Mouse (Mus musculus) cerebellum, adult 9-11 months (tissue): ENCODE data around the gene Bckdha.

Source experiments
- DNase-seq: peaks from one replicate; pipeline ENCODE4 v3.0.0; 2022

The Bckdha gene

GRCm38 (mm10) chr7:25658657-25659472, at the start of gene Bckdha, which contains the start of gene Exosc5:
TSS of gene Bckdha (minus strand) at chr7:25658981.
TSS of gene Exosc5 (plus strand) at chr7:25659164.
- DNase-seq: peak; percentile 100

GRCm38 (mm10) chr7:25707581-25708292, 49.0 kb upstream of the Bckdha start:
- no peak for DNase-seq

DNA sequence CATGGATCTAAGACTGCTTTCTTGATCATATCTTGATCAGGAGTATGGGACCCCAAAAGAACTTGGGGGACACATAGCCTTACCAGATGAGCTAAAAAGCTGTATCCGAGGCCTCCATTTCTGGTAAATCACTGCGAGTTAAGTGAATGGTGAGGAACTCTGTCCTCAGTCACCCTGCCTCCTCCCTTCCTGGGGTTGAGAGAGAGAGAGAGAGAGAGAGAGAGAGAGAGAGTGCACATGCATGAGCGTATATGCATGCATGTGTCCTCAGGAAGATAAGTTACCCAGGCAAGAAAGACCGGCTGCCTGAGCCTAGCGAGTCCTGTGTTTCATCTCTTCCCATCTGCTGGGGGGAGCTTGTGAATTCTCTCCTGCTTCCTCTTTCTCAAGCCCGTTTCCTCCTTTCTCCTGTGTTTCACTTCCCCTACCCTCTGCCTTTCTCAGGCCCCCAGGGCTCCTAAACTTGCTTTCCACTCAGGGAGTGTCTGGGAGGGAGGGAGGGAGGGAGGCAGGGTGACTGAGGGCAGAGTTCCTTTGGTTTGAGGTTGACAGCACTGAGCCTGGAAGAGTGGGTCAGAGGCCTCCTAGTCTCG, 47.9 kb upstream of the Bckdha start:
- DNase-seq: no peak

DNA sequence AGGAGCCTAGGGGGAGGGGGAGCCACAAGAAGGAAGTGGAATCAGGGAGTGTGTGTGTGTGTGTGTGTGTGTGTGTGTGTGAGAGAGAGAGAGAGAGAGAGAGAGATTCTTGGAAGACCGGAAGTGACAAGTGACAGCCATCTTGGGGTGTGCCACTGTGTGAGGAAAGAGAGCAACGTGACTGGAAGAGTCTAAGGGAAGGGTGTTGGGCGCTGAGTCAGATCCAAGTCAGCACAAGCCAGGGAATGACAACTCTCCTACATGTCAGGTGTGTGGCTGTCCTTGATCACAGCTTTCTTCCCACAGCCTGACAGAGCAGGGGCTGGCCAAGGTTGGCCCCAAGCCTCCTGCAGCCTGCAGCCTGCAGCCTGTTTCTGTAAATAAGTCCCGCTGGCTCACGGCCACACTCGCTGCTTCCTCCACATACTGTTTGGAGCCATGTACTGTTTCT, 47.0 kb upstream of the Bckdha start:
- no peak for DNase-seq

DNA sequence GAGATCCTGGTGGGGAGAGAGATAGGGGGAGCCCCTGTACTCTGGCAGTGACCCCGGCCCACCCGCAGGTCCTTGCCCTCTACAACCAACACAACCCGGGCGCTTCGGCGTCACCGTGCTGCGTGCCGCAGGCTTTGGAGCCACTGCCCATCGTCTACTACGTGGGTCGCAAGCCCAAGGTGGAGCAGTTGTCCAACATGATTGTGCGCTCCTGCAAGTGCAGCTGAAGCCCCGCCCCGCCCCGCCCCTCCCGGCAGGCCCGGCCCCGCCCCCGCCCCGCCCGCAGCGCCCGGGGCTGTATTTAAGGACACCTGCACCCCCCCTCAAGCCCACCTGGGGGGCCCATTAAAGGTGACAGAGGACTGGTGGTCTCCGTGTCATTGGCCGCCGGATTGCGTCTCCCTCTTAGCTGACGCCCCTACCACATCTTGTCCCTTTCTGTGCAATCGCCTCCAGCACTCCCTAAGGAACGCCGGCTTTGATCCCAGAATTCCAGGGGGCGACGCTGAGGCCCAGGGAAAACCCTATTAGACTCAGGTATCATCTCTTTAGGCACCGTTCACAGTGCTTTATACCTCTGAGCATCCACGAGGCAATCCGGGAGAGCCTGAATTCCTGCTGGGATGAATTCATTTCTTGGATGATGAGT, 46.1 kb upstream of the Bckdha start:
- no peak for DNase-seq

GRCm38 (mm10) chr7:25703793-25704494, 45.2 kb upstream of the Bckdha start:
- no peak for DNase-seq

DNA sequence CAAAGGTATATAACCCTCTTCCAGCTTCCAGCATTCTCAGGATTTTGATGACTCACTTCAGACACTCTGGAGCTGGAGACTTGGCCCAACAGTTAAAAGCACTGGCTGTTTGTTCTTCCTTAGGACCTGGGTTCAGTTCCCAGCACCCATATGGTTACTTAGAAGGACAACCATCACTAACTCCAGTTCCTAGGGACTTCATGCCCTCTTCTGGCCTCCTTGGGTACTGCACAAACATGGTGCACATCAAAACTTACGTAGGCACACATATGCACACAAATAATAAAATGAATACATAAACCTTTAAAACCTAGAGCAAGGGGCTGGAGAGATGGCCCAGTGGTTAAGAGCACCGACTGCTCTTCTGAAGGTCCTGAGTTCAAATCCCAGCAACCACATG, 43.6 kb upstream of the Bckdha start:
- DNase-seq: no peak

DNA sequence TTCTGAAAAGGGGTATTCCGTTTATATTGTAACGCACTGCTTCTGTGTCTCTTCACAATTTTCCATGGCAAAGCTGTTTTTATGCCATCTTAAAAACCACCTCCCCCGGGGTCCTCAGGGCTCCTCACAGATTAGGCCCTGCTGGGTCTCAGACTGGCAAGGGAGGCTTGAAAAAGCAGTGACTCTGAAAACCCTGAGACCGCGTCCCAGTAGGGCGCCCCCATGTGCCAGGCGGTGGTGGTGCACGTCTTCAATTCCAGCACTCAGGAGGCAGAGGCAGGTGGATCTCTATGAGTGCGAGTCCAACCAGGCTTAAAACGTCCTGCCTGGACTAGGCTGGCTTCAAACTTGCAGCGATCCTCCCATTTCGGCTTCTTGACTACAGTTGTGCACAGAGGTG, 42.0 kb upstream of the Bckdha start:
- DNase-seq: no peak

- no peak for DNase-seq
These were observed 41.1 kb upstream of the Bckdha start for GRCm38 (mm10) chr7:25699851-25700250.

- no peak for DNase-seq
These were observed 35.3 kb upstream of the Bckdha start for GRCm38 (mm10) chr7:25694104-25694503.

DNA sequence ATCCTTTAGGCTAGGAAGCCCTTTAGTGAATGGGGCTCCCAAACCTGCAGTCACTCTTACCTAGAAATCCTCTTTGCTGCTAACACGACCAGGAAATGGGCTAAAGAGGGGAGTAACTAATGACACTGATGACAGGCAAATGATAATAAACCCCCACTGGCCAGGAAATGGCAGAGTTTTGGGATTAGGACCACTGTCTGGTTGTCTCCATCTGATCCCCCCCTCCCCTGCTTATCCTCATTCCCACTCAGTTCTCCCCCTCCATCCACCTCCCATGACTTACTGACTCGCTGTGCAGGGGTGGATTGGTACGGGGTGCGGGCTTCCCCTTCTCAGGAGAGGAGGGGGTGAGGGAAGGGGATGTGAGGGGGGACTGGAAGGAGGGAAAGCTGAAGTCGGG, 31.3 kb upstream of the Bckdha start:
- no peak for DNase-seq

DNA sequence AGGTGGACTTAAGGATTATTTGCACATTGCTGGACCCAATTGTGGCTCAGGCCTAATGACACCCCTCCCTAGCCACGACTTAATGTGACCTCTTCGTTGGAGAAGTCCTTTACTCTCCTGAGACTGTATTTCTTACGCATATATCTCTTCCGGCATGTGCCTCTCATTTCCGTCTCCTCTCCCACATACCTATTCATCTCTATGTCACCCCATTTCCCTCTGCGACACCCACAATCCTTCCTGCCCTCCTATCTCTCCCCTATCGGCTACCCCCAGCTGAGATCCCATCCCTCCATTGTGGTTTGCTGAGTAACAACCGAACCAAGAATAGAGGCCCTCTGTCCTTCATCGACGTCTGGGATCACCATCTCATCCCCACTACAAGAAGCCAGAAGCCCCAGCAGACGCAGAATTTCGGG, 30.8 kb upstream of the Bckdha start:
- DNase-seq: no peak

- DNase-seq: no peak
These were observed 30.2 kb upstream of the Bckdha start for GRCm38 (mm10) chr7:25688810-25689586.

DNA sequence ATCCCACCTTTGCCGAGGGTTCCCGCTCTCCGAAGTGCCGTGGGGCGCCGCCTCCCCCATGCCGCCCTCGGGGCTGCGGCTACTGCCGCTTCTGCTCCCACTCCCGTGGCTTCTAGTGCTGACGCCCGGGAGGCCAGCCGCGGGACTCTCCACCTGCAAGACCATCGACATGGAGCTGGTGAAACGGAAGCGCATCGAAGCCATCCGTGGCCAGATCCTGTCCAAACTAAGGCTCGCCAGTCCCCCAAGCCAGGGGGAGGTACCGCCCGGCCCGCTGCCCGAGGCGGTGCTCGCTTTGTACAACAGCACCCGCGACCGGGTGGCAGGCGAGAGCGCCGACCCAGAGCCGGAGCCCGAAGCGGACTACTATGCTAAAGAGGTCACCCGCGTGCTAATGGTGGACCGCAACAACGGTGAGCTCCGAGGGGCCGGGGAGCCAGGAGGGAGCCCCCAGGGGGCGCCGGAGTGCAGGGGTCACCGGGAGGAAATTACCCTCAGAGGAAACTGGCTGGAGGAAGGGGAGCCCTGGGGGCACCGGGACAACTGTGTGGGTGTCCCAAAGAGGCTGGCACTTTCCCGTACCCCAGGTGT, 29.1 kb upstream of the Bckdha start:
- no peak for DNase-seq

GRCm38 (mm10) chr7:25686680-25687531, 28.1 kb upstream of the Bckdha start, which contains the start of gene Tgfb1:
TSS of gene Tgfb1 (plus strand) at chr7:25687002.
- DNase-seq: no peak

DNA sequence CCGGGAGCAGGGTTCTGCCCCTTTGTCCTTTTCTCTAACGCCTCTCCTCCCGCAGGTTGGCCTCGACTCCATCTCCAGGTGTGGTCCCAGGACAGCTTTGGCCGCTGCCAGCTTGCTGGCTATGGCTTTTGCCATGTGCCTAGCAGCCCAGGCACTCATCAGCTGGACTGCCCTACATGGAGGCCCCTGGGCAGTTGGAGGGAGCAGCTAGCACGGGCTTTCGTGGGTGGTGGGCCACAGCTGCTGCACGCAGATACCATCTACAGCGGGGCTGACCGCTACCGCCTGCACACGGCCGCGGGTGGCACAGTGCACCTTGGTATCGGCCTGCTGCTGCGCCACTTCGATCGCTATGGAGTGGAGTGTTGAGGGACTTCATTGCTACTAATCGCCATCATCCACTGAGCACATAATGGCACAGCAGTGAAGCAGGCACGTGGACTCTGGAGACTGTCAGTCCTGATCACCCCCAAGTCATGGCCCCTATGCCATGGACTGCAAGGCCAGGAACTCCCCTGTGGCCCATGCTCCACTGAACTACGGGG, 27.2 kb upstream of the Bckdha start:
- DNase-seq: no peak

DNA sequence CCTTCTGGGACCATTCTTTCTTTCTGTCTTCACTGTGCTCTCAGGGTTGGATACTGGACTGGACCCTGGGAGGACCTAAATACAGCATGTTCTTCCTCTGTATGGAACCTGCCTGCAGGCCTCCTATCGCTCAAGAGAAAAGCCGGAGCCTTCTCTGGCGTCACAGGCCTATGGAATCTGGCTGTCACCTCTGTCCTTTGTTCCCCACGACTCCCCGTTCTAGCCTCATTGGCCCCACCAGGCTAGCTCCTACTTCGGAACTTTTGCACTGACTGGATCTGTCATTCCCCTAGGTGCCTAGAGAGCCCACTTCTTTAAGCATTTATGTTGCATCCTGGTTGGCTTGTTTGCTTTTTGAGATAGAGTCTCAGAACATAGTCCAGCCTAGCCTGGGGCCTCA, 25.9 kb upstream of the Bckdha start:
- no peak for DNase-seq

DNA sequence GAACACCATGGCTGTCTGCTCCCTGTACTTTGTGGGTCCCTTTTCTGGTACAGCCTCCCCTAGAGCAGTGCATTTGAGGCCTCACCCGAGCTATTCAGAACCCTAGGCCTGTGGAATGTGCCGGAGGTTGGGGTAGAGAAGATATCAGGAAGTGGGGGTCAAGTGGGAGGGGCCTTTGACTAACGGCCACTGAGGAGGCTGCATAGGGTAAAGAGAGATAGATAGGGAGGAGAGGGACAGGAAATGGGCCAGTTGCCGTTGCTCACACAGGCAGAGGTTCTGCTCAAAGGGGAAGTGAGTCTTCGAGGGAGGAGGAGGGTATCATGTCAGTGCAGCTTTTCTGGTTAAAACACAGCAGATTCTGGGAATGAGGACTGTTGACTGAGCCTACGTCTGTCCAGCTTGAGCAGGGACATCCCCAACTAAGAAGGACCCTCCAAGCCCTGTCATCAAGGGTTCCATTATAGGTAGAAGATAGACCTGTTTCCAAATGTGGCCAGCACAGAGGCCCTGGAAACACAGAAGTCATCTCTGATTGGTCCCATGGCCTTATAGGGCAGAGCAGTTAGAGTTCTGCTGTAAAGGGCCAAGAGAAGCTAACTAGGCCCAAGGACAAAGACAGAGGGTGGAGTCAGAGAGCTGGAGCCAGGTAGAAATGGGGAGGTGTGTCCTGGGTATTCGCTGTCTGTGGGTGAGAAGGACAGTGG, 24.8 kb upstream of the Bckdha start:
- no peak for DNase-seq
